Mouse (Mus musculus) cerebral cortex, adult 2 months (tissue): ENCODE measurements around the gene Arf6.

Experiments used
- WGBS: fragments of 180-500 bp; shearing (Covaris S2); methylation state at CpG from one replicate; pipeline ENCODE4 v1.1.7; 2018; 5-methylcytosine and 5-hydroxymethylcytosine counted together

Arf6 gene

GRCm38 (mm10) chr12:69371854-69372671 is at the start of gene Arf6, which contains the start of gene Gm9887:
Gene Arf6, plus strand, starts transcription at chr12:69372150.
Gene Gm9887, minus strand, starts transcription at chr12:69372458.
- WGBS: under 1% methylated on average over 115 of the region's 121 CpGs

GRCm38 (mm10) chr12:69331187-69331586 is 40.8 kb upstream of the Arf6 start:
- 91% methylated on average over 3 of the region's 3 CpGs for WGBS

- 82% methylated on average over 1 of the region's 1 CpGs for WGBS
These were observed 39.8 kb upstream of the Arf6 start for GRCm38 (mm10) chr12:69332147-69332546.

GRCm38 (mm10) chr12:69333547-69333946 is 38.4 kb upstream of the Arf6 start:
- 85% methylated on average over 2 of the region's 2 CpGs for WGBS

GRCm38 (mm10) chr12:69349928-69350327 is 22.0 kb upstream of the Arf6 start:
- 89% methylated on average over 2 of the region's 2 CpGs for WGBS

GRCm38 (mm10) chr12:69351685-69352084 is 20.3 kb upstream of the Arf6 start:
- 88% methylated on average over 1 of the region's 1 CpGs for WGBS

GRCm38 (mm10) chr12:69356546-69357299 is 15.2 kb upstream of the Arf6 start, which contains the start of gene Nemf:
Gene Nemf, minus strand, starts transcription at chr12:69357165.
- WGBS: 1% methylated on average over 44 of the region's 50 CpGs

GRCm38 (mm10) chr12:69357300-69357646 is 14.7 kb upstream of the Arf6 start:
- 3% methylated on average over 13 of the region's 13 CpGs for WGBS

- 5% methylated on average over 5 of the region's 5 CpGs for WGBS
These were observed 11.3 kb upstream of the Arf6 start for GRCm38 (mm10) chr12:69360655-69360996.

- under 1% methylated on average over 42 of the region's 50 CpGs for WGBS
These were observed 10.7 kb upstream of the Arf6 start for GRCm38 (mm10) chr12:69360997-69361899.

GRCm38 (mm10) chr12:69361919-69362318 is 10.0 kb upstream of the Arf6 start:
- WGBS: 8% methylated on average over 10 of the region's 10 CpGs

- WGBS: 62% methylated on average over 4 of the region's 4 CpGs
These were observed 9.6 kb upstream of the Arf6 start for GRCm38 (mm10) chr12:69362388-69362787.

- WGBS: 88% methylated on average over 7 of the region's 7 CpGs
These were observed 8.8 kb upstream of the Arf6 start for GRCm38 (mm10) chr12:69363110-69363509.

- 3% methylated on average over 32 of the region's 32 CpGs for WGBS
These were observed 7.8 kb upstream of the Arf6 start for GRCm38 (mm10) chr12:69363899-69364762.

- WGBS: 79% methylated on average over 7 of the region's 7 CpGs
These were observed 6.2 kb upstream of the Arf6 start for GRCm38 (mm10) chr12:69365757-69366156.

GRCm38 (mm10) chr12:69367557-69367956 is 4.4 kb upstream of the Arf6 start:
- WGBS: 74% methylated on average over 2 of the region's 2 CpGs

GRCm38 (mm10) chr12:69370936-69371335 is 1.0 kb upstream of the Arf6 start:
- 14% methylated on average over 7 of the region's 7 CpGs for WGBS

GRCm38 (mm10) chr12:69371421-69371853 is 513 bp upstream of the Arf6 start:
- WGBS: under 1% methylated on average over 24 of the region's 24 CpGs

- WGBS: under 1% methylated on average over 42 of the region's 42 CpGs
These were observed 881 bp downstream of the Arf6 start for GRCm38 (mm10) chr12:69372731-69373331.
